Mouse (Mus musculus) hindbrain, embryonic 12.5 days (tissue): ENCODE data around the gene Aktip. TPM values are rescaled to one million over a fixed set of nuclear protein-coding genes. Genes with fewer than 3 reads are reported as not detected.
A peak's percentile ranks its signal among the peaks of the same experiment; 100 is the strongest.

Source experiments
- ATAC-seq: fragments of 200-750 bp; cut with Nextera tagmentation; 2 replicates; pipeline ENCODE4 v1.8.0; 2017; ENCODE audit warnings: moderate TSS enrichment; ENCODE audit not compliant: low FRiP score
- H3K27ac ChIP-seq: fragments of 300-500 bp; sonication (generic); 2 replicates; pipeline ENCODE4 v1.5.1; 2016; ENCODE audit warnings: mild to moderate bottlenecking
- H3K27me3 ChIP-seq: fragments of 300-500 bp; sonication (generic); 2 replicates; pipeline ENCODE4 v1.6.1; 2016; ENCODE audit warnings: mild to moderate bottlenecking
- H3K36me3 ChIP-seq: fragments of 300-500 bp; sonication (generic); 2 replicates; pipeline ENCODE4 v1.6.1; 2016; ENCODE audit warnings: mild to moderate bottlenecking
- H3K4me1 ChIP-seq: fragments of 300-500 bp; sonication (generic); 2 replicates; pipeline ENCODE4 v1.6.1; 2016
- H3K4me2 ChIP-seq: fragments of 300-500 bp; sonication (generic); replicated peaks from 2 replicates; pipeline ENCODE4 v1.6.1; 2016; ENCODE audit warnings: mild to moderate bottlenecking
- H3K4me3 ChIP-seq: fragments of 300-500 bp; sonication (generic); 2 replicates; pipeline ENCODE4 v1.5.1; 2016; ENCODE audit warnings: mild to moderate bottlenecking
- H3K9ac ChIP-seq: fragments of 300-500 bp; sonication (generic); 2 replicates; pipeline ENCODE4 v1.6.1; 2016; ENCODE audit warnings: mild to moderate bottlenecking, moderate library complexity
- H3K9me3 ChIP-seq: fragments of 300-500 bp; sonication (generic); replicated peaks from 2 replicates; pipeline ENCODE4 v1.6.1; 2016; ENCODE audit warnings: mild to moderate bottlenecking
- WGBS: fragments of 180-500 bp; shearing (Covaris S2); methylation state at CpG from one replicate; pipeline ENCODE4 v1.1.7; 2016; 5-methylcytosine and 5-hydroxymethylcytosine counted together
- polyA plus RNA-seq: library from polyadenylated mRNA; unstranded; fragments of >200 nt; fragmentation: Nextera tagmentation; extraction: Ambion mirVana; gene quantifications from 2 replicates; pipeline ENCODE4 v1.2.1, GENCODE M21; 2016

Gene Aktip
- polyA plus RNA-seq, 1 experiment from 2014 or later: 88.9 TPM

DNA sequence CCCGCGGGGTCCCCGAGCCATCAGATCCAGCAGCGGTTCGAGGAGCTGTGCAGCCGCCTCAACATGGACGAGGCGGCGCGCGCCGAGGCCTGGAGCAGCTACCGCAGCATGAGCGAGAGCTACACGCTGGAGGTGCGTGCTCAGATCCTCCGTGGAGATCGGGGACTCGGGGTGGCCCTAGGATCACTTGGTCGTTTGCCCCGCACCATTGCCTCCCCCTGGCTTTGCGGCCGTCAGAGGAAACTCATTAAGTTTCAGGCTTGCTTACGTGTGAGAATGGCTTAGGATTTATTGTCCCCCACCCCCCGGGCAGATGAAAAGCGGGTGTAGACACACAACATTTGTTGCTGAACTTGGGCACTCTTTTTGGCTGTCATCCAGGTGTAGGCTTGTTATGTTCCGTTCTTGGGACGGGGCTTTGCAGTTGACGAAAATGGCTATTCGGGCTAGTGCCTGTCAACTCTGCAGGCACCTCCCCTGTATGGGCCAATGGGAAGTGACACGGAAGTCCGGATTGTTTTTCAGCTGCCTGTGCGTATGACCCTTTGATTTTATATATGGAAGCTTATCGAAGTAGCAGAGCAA is 129.4 kb downstream of the Aktip start:
- Histone ChIP-seq H3K27ac (peak overlapping the region; percentile 87), H3K9me3 (no peaks in the 10 kb centered on the region), H3K4me1 (peaks cover 19% of the 10 kb centered on the region), H3K4me3 (peak overlapping the region; percentile 74), H3K4me2 (peak overlapping the region; percentile 66), H3K36me3 (no peaks in the 10 kb centered on the region), H3K9ac (peak overlapping the region; percentile 75), H3K27me3 (no peaks in the 10 kb centered on the region)
- peak; percentile 84 for ATAC-seq
- under 1% methylated on average over 34 of the region's 34 CpGs for WGBS

DNA sequence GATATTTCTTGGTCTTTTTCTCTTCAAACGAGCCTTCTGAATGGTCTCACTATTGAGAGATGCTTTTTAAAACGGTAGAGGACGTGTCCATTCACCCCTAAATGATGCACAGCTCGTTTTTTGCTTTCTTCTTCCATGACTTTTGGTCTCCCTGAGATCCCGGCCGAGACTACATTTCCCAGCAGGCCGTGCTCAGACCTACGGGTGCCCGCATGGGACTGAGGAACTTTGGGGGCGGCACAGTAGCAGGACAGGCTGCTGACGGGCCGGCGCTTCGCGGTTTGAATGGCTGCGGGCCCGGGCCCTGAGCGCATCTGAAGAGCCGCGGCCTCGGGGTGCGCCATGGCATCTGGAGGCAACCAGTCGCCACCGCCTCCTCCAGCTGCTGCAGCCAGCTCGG is 129.9 kb downstream of the Aktip start, which contains the start of gene Rbl2:
TSS of gene Rbl2 (plus strand) at position 224 of the 400 bp plus-strand sequence.
- no peaks in the 10 kb centered on the region for H3K27me3 ChIP-seq
- no peaks in the 10 kb centered on the region for H3K36me3 ChIP-seq
- peak within 1 kb of the TSS; percentile 74 for H3K4me3 ChIP-seq
- WGBS: 1% methylated on average over 25 of the region's 25 CpGs
- H3K27ac ChIP-seq: peak within 1 kb of the TSS; percentile 87
- H3K9ac ChIP-seq: peak within 1 kb of the TSS; percentile 75
- no peaks in the 10 kb centered on the region for H3K9me3 ChIP-seq
- ATAC-seq: peak; percentile 97
- peak within 1 kb of the TSS; percentile 66 for H3K4me2 ChIP-seq
- H3K4me1 ChIP-seq: peaks cover 19% of the 10 kb centered on the region

DNA sequence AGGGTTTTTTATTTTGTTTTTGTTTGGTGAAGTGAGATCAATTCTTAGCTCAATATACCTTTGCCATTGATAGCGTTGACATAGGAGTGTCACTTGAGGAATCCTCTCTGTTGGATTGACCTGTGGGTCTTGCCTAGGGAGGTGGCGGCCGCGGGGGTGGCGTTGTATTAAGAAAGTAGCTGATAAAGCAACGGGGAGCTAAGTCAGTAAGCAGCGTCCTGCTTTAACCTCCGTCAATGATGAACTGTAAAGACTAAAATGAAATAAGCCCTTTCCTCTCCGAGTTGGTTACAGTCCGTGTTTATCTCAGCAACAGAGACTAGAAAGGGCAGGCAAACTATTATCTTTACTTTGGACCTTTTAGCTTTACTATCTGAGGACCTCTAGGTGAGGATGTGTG is 130.4 kb downstream of the Aktip start:
- peak overlapping the region; percentile 74 for H3K4me3 ChIP-seq
- peak overlapping the region; percentile 41 for H3K9ac ChIP-seq
- H3K4me1 ChIP-seq: peaks cover 19% of the 10 kb centered on the region
- no peaks in the 10 kb centered on the region for H3K36me3 ChIP-seq
- peak overlapping the region; percentile 66 for H3K4me2 ChIP-seq
- 13% methylated on average over 10 of the region's 10 CpGs for WGBS
- ATAC-seq: peak; percentile 23
- H3K27me3 ChIP-seq: no peaks in the 10 kb centered on the region
- H3K9me3 ChIP-seq: no peaks in the 10 kb centered on the region
- H3K27ac ChIP-seq: no peak overlapping the region

DNA sequence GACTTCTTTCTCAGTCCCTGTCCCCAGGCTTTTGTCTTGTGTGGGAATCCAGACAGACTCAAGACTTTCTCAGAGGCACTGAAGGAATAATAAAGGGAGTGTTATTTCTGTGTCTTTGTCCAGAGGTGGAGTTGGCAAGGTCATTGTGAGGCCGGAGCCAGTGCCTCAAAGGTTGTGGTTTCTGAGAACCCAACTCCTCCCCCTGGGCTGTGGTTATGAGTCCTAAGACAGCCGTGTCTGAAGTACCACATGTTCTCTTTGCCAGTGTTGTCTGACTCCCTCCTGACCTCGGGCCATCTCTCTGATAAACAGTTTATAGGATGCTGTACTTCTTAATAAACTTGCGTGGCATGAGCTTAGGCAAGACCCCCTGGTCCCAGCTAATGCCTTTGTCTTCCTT is 134.6 kb downstream of the Aktip start:
- ATAC-seq: no peak
- Histone ChIP-seq H3K4me1 (peaks cover 3% of the 10 kb centered on the region; the same call in 1 of the 2 replicates), H3K27ac (no peak overlapping the region), H3K36me3 (no peaks in the 10 kb centered on the region), H3K4me3 (no peak overlapping the region), H3K4me2 (no peak overlapping the region), H3K27me3 (no peaks in the 10 kb centered on the region), H3K9ac (no peak overlapping the region), H3K9me3 (no peaks in the 10 kb centered on the region)
- 77% methylated on average over 4 of the region's 4 CpGs for WGBS

Other genes with a start within 250 kb of the Aktip start
- 19.4 and 19.5 TPM in 2 replicates for gene Rbl2, start 129.9 kb downstream of the Aktip start, polyA plus RNA-seq
- gene Rpgrip1l, start 113.3 kb upstream of the Aktip start, polyA plus RNA-seq: 15.3 and 15.5 TPM in 2 replicates
- 116 and 119 TPM in 2 replicates for gene Fto, start 113.5 kb upstream of the Aktip start, polyA plus RNA-seq